Mouse (Mus musculus) erythroid progenitor cell, adult 5-6 weeks (primary cell): Measurements from ENCODE around the gene Acta2. TPM values are rescaled to one million over a fixed set of nuclear protein-coding genes. Genes with fewer than 3 reads are reported as not detected.

Experiments
- ATAC-seq: replicated peaks from 2 replicates; pipeline ENCODE4 v1.8.0; 2016; ENCODE audit warnings: moderate number of reproducible peaks, mild to moderate bottlenecking, moderate TSS enrichment, inconsistent platforms; ENCODE audit not compliant: poor library complexity, low FRiP score, severe bottlenecking
- total RNA-seq, 2 experiments: library from RNA; stranded (forward) in 1 of 2; stranded (reverse) in 1 of 2; fragments of 150-400 nt in 1 of 2; fragments of 186-747, 209-891 nt in 1 of 2; gene quantifications; 2 replicates each; pipeline versions ENCODE4 v1.2.3 to v1.2.4; 2015 to 2017; ENCODE audit warnings: low replicate concordance in 2 of 2

Acta2 gene
- total RNA-seq (2015; ENCODE audit: low replicate concordance) = 1.4 TPM in 1 of 2 replicates, not detected in the other
- total RNA-seq (2017; ENCODE audit: low replicate concordance) = 0.77 TPM in 1 of 2 replicates, not detected in the other

DNA sequence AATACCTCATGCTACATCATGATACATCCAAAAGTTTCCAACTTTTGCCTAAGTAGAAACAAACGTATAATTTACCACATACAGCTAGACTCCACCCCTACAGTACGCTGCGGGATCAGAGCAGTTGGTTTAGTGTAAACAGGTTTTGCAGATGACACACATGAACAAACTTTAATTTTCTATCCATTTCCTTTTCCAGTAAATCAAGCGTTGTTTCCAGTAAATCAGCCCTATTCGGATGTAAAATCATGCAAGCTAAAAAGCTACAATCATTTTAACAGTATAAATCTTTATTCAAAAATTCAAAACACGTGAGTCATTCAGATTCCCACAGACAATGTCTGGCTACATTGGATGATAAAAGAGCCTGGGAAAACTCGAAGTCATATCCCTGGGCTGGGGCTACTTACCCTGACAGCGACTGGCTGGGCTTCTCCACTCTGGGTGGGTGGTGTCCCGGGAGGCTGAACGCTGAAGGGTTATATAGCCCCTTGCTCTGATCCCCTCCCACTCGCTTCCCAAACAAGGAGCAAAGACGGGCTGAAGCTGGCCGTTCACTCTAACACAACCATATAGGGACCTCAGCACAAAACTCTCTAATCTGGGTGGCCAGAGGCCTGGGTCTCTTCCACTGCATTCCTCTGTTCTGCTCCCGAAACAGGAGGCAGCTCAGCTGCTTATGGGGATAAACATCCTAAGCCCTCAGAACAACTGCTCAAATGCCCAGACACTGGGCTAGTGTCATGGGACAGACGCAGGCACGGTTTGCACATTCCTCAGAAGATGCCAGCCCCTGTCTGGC lies at the start of gene Acta2:
Acta2 (minus strand) TSS at position 711 of the 802 bp plus-strand sequence.
- ATAC-seq = no peak

GRCm38 (mm10) chr19:34304917-34305316 lies 49.5 kb upstream of the Acta2 start:
- no peak for ATAC-seq

DNA sequence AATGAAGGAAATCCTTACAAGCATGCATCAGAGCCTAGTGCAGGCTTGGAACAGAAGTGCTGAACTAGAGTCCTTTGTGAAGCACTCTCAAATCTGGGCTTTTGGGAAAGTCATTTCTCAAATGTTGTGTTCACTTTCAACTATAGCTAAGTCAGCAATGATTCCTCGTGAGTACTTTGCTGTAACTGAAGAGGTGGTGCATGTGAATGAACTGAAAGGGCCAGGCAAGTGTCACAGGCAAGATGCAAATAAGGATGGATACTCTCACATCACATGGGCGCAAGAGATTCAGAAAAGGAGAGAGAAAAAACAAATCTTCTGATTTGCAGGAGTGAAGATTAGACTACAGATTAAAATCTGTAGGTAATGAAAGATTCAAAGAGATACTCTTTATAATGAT lies 45.0 kb upstream of the Acta2 start:
- ATAC-seq = no peak

- ATAC-seq = no peak
Observed at GRCm38 (mm10) chr19:34299229-34299628, 43.8 kb upstream of the Acta2 start.

GRCm38 (mm10) chr19:34298531-34298930 lies 43.1 kb upstream of the Acta2 start:
- ATAC-seq = no peak

- no peak for ATAC-seq
Observed at GRCm38 (mm10) chr19:34295442-34295841, 40.1 kb upstream of the Acta2 start.

- no peak for ATAC-seq
Observed at GRCm38 (mm10) chr19:34293376-34293947, 38.1 kb upstream of the Acta2 start.

DNA sequence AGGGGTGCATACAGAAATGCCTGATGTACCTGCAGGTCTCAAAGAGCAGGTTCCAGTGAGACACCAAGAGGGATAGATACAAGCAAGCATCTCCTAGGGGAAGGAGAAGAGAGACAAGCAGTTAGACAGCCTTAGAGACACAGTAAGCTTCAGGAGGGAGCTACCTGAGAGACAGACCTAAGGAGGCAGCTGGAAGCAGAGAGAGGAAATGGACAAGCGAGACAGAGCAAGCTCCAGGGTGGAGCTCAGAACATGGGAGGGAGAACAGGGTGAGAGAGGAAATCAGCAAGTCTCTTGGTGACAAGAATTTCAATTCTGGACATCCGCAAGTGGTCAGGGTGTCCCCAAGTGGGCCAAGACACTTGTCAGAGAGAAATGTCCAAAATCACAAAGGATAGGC lies 37.3 kb upstream of the Acta2 start:
- ATAC-seq = no peak

DNA sequence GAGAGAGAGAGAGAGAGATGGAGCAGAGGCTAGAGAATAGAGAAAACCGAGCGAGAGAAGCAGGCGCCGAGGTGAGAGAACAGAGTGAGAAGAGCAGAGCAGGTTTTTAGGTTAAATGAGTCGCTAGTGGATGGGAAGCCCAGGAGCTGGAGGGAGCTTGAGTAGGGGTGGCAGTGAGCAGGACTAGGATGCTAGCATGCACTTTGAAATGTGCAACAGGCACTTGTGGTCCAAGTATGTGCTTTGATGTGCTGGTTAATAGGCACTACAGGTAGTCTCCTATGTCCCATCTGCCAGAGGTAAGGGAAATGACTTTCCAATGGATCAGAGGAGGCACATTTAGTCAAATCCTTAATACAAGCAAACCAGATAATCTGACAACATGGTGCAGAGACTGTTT lies 36.6 kb upstream of the Acta2 start:
- ATAC-seq = no peak

DNA sequence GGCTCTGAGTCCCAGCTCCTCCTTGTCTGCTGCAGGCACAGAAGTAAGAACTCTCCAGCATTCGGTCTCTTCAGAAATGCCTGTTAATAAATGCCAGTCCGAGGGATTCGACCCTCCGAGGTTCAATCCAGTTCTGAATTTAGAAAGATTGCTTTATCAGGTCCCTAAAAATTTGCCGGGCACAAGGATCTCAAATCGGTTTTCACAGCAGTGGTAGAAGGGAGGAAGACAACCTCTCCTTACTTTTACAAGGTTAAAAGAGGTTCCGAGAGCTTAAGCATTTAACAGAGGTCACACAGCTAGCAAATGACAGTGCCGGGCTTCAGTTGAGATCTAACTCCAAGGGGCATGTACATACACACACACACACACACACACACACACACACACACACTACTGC lies 36.0 kb upstream of the Acta2 start:
- no peak for ATAC-seq

- no peak for ATAC-seq
Observed at GRCm38 (mm10) chr19:34290872-34291341, 35.5 kb upstream of the Acta2 start.

DNA sequence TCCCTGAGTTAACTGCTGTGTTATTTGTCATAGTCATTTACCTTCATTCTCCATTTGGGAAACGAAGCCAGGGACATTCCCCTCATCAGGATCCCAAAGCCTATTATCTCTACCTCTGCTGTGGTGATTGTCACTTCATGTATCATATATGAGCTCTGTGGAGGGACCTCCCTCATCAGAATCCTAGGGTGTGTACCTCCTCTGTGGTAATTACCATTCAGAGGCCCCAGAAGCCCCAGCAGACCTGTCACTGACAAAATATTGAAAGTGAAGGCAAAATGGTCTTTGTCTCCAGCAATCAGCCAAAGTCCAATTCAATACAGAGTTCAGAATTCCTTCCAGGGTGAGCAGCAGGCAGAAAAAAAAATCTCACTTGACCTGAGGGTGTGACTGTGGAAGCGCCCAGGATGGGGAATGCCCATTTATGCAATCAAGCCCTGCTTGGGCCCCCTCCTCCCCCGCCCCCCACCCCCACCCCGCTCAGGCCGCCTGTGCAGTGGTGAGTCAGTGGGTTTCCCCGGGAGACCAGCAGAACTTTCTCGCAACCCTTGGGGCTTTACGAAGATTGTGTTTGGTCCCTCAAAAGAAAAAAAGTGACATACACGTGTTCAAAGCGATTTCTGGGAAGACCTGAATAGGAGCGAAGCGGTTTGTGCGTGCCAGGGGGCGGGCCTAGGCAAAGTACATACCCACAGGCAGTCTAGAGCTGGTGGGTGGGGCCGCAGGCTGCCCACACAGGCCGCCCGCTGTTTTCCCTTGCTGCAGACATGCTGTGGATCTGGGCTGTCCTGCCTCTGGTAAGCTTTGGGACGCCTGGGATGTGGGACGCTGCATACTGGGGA lies 34.8 kb upstream of the Acta2 start, which contains the start of gene Fas:
Fas (plus strand) TSS at position 719 of the 842 bp plus-strand sequence.
- ATAC-seq = no peak

DNA sequence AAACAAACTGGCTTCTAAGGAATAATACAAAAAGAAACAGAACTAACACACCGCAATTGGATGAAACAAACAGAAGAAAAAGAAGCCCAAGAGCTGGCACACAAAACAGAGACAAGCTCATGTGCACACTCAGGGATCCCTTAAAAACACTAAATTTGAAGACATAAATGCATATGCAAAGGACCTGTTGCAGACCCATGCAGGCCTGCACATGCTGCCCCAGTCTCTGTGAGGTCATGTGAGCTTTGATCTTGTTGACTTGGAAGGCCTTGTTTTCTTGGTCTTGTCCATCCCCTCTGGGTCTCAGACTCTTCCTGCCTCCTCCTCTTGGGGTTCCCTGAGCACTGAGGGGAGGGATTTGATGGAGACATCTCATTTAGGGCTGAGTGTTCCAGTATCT lies 33.3 kb upstream of the Acta2 start:
- ATAC-seq = no peak

DNA sequence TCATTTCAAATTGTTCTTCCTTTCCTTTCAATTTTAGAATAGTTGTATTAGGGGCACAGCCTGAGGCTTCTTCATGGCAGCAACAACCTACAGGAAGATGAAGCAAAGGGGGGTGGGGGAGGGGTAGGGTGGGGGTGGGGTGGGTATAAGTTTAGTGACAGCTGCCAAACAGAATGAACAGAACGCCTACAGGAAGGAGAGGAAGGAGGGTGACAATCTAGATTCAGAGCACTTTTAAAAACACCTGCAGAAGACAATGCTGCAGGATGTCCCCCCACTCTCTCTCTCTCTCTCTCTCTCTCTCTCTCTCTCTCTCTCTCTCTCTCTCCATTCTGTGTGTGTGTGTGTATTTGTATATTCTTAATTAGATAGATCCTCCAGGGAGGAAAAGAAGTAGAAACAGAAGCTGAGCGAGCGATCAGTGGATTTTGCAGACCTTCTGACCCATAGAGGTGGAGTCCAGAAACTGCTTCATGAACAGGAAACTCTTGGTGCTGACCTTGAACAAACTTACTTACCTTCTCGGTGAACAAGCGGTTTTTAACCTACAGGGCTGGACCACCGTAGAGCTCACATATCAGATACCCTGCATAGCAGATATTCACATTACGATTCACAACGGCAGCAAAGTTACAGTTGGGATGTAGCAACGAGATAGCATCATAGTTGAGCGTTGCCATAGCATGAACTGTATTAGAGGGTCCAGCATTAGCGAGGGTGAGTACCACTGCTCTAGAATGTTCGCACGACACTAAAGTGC lies 32.4 kb upstream of the Acta2 start:
- no peak for ATAC-seq

- ATAC-seq = no peak
Observed at GRCm38 (mm10) chr19:34287221-34287620, 31.8 kb upstream of the Acta2 start.

- ATAC-seq = no peak
Observed at GRCm38 (mm10) chr19:34284826-34285225, 29.4 kb upstream of the Acta2 start.

DNA sequence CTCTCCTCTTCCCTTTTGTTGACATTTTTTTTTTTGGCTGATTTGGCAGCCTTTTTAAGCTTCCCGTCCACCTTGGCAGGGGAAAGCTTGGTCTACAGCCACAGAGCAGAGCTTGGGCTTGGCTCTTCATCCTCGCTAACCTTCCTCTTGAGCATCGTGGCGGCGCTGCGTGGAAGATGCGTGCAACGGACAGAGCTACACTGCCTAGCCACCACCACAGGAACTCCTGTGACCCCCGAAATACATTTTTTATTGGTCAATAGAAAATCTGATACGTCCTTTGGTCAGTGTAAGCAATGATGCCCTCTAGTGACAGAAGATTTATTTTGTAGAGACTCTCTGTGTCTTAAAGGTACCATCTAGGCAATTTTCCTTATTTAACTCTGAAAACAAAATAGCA lies 29.0 kb upstream of the Acta2 start:
- no peak for ATAC-seq

- ATAC-seq = no peak
Observed at GRCm38 (mm10) chr19:34283614-34284013, 28.2 kb upstream of the Acta2 start.

- no peak for ATAC-seq
Observed at GRCm38 (mm10) chr19:34278078-34278477, 22.7 kb upstream of the Acta2 start.

DNA sequence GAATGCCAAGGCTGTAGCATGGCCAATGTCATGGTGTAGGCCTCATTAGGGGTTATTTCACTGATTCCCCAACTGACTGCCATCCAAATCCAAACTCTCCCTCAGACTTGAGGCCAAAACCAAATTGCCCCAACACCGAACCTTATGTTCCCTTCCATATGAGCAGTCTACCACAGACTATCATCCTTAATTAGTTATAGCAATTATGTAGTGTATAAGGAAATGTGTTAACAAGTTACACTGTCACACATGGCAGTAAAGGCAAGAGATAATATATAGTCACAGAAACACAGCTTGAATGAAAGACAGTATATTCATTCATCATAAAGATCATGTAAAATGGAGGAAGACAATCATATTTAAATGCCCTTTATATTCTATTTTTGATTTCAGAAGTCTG lies 17.7 kb upstream of the Acta2 start:
- no peak for ATAC-seq
